Mouse (Mus musculus): ENCODE measurements around the gene Knop1. TPM values are rescaled to one million over a fixed set of nuclear protein-coding genes. Genes with fewer than 3 reads are reported as not detected.

Knop1 gene
- polyA plus RNA-seq, 1 experiment from 2014 or later = 58.4 TPM

GRCm38 (mm10) chr7:118797600-118797999 is 58.5 kb downstream of the Knop1 start:
- Histone ChIP-seq H3K36me3 (ENCODE audit: inconsistent target) (peaks cover 36% of the 10 kb centered on the region), H3K27ac (peak overlapping the region; percentile 91)

GRCm38 (mm10) chr7:118796838-118797237 is 59.2 kb downstream of the Knop1 start:
- Histone ChIP-seq H3K36me3 (ENCODE audit: inconsistent target) (peaks cover 44% of the 10 kb centered on the region), H3K79me2 (ENCODE audit: inconsistent target) (no peaks in the 10 kb centered on the region), H3K4me3 (ENCODE audit: inconsistent target) (no peak overlapping the region), H3K27ac (peak overlapping the region; percentile 91)
- WGBS (ENCODE audit: missing documents) = 71% methylated on average over 9 of the region's 9 CpGs

More at GRCm38 (mm10) chr7:118797600-118797999, 58.5 kb downstream of the Knop1 start:
- Histone ChIP-seq H3K79me2 (ENCODE audit: inconsistent target) (no peaks in the 10 kb centered on the region), H3K4me3 (ENCODE audit: inconsistent target) (no peak overlapping the region)
- WGBS (ENCODE audit: missing documents) = 66% methylated on average over 7 of the region's 7 CpGs

- Histone ChIP-seq H3K27ac (peak overlapping the region; percentile 91), H3K4me3 (ENCODE audit: inconsistent target) (no peak overlapping the region), H3K79me2 (ENCODE audit: inconsistent target) (no peaks in the 10 kb centered on the region), H3K36me3 (ENCODE audit: inconsistent target) (peaks cover 54% of the 10 kb centered on the region)
- 97% methylated on average over 8 of the region's 8 CpGs for whole genome bisulfite sequencing (ENCODE audit: missing documents)
Observed at GRCm38 (mm10) chr7:118795779-118796178, 60.3 kb downstream of the Knop1 start.

GRCm38 (mm10) chr7:118793899-118794298 is 62.2 kb downstream of the Knop1 start:
- 89% methylated on average over 7 of the region's 8 CpGs for whole genome bisulfite sequencing (ENCODE audit: missing documents)
- no peak overlapping the region for H3K27ac ChIP-seq
- H3K4me3 ChIP-seq (ENCODE audit: inconsistent target) = no peak overlapping the region
- H3K79me2 ChIP-seq (ENCODE audit: inconsistent target) = no peaks in the 10 kb centered on the region
- peaks cover 72% of the 10 kb centered on the region for H3K36me3 ChIP-seq (ENCODE audit: inconsistent target)

Other genes starting within 250 kb of the Knop1 start
- gene Gde1, start 150.5 kb downstream of the Knop1 start, polyA plus RNA-seq (2018) = 51.1 to 88.2 TPM (median 86.2 TPM) in 3 replicates
- 3.3 to 3.7 TPM (median 3.6 TPM) in 3 replicates for gene Ccp110, start 143.7 kb downstream of the Knop1 start, polyA plus RNA-seq (2018)
- 93.8 to 123 TPM (median 106 TPM) in 3 replicates for gene Vps35l, start 116.0 kb downstream of the Knop1 start, polyA plus RNA-seq (2018)
- gene Iqck, start 502 bp downstream of the Knop1 start, polyA plus RNA-seq (2018) = 1.2 to 2.7 TPM (median 1.6 TPM) in 3 replicates
- 4.5 to 19.6 TPM (median 11.6 TPM) in 3 replicates for gene Gprc5b, start 139.0 kb upstream of the Knop1 start, polyA plus RNA-seq (2018)

Measured in macrophage (primary cell).